Mouse (Mus musculus): ENCODE results near the gene Zdhhc19.
"Not testable (repeated sequence)": the region's sequence is repeated elsewhere in the genome, so short reads cannot be mapped to it uniquely, and the experiment has no call there.

The Zdhhc19 gene

DNA sequence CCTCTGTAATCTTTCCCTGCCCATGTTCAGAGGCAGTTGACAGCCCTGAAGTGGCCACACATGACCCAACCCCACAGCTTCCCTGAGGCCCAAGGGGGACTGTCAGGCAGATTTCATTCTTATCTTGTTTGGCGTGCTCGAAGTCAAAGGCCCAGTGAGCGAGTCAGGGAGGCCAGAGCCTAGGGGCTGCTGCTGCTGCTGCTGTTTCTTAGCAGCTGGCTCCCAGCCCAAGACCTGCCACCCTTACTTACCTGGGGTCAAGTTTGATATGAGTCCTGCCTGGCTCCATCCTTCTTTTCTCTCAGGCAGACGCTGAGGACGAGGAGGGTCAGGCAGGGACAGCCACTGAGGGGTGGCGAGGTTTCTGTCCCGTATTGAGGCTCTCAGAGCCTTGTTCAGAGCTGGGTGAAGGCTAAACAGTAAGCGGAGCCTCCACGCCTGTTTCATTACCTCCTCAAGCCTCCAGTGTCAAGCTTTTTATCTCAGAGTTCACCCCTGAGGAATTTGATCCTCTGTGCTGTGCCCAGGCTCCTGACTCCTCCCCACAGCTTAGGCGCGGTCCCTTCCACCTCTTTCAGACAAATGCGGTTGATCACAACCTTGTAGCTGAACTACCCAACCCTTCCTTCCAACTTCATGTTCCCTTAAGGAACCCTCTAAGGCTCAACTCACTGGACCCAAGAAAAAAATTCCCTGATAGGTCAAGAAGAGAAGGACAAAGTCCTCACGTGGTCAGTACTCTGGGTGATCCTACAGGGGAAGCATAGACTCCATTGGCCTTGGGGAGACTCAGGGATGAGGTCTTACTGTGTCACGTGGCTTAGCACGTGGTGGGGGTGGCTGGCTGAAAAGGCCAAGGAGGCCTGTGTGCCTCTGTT lies 8.6 kb upstream of the Zdhhc19 start, which contains the start of gene Slc51a:
TSS of gene Slc51a (minus strand) at position 646 of the 878 bp plus-strand sequence.
- no peak for DNase-seq

DNA sequence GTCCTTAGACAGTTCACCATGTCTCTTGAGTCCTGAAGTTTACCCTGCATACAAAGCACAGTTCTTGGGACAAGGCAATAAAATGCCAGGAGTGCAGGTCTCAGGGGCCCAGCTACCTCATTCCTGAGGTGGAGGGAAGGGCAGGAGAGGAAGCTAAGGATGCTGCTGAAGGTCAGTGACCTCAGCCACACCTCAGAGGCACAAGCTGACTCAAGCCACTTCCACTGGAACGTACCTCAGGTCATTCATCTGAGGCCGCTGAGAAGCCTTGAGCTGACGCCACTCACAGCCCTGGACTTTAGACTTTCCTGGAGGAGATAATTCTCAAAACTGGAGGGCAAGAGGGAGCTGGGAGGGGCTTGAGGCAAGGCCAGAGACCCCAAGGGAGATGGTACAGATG lies 7.1 kb upstream of the Zdhhc19 start:
- no peak for DNase-seq

DNA sequence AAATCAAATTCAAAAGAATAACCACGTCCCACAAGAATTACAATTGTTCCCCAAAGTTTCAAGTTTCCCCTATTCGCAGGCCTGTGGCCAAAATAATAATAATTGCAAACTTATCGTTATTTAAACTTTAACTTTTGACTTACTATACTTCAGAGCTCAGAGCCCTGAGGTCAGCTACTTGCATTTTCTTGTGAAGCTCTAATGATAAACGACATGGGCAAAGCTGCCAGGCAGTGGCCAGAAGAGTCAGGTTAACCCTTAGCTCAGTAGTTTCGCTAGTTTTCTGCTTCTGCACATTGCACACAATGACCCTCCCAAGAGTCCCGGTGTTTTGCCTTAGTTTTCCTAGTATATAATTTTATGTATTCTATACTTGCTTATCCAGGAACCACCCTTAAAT lies 1.7 kb upstream of the Zdhhc19 start:
- DNase-seq, result not testable (repeated sequence)

DNA sequence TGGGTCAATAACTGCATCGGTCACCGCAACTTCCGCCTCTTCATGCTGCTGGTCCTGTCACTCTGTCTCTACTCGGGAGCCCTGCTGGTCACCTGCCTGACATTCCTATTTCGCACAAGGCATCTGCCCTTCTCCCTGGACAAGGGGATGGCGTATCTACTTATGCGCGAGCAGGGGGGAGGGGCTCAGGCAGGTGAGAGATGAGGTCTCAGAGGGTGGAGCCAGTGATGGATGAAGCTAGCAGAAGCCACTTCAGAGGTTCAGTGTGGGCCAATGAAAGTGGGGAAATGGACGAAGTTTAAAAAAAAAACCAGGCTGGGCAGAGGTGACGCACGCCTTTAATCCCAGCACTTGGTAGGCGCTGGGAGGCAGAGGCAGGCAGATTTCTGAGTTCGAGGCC lies 2.9 kb downstream of the Zdhhc19 start:
- DNase-seq, result peak in 1 of 2 experiments; percentile 22

DNA sequence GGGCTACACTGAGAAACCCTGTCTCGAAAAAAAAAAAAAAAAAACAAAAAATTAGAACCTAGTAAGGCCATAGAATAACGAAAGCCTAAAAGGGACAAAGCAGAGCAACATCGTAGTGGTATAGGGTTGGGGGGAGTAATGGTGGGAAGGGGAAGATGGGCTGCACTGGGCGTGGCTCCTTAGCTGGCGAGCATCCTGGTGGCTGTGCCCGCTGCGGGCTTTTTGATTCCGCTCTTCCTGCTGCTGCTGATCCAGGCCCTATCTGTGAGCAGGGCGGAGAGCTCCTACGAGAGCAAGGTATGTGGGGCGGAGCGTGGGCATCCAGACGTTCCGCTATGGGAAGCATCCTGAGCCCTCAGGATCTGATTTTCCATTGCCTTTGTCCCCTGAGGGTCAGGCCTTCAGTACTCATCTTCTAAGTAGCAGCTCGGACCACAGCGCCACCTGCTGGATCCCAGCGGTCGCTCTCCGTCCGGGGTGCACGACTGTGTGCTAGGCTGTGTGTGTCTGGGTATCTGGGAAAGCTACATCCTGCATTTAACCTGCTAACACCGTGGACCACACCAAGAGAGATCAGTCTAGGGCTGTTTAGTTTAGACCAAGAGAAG lies 3.5 kb downstream of the Zdhhc19 start:
- DNase-seq, result peak; percentile 96

DNA sequence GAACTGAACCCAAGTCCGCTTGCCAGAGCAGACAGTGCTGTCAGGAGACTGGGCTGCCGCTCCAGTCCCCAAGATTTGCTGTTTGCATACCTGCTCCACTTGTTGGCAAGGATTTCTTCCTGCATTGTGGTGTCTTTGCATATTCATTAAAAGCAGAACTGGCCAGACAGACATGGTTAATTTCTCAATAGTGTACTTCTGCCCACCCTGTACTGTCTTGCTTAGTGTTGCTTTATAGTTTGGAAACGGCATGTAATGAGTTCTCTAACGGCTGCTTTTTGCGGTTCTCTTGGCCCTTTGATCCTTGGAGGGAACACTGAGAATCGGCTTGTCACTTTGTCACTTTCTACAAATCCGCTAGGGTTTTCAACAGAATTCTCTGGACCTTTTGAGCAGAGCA lies 5.4 kb downstream of the Zdhhc19 start:
- DNase-seq, result no peak

DNA sequence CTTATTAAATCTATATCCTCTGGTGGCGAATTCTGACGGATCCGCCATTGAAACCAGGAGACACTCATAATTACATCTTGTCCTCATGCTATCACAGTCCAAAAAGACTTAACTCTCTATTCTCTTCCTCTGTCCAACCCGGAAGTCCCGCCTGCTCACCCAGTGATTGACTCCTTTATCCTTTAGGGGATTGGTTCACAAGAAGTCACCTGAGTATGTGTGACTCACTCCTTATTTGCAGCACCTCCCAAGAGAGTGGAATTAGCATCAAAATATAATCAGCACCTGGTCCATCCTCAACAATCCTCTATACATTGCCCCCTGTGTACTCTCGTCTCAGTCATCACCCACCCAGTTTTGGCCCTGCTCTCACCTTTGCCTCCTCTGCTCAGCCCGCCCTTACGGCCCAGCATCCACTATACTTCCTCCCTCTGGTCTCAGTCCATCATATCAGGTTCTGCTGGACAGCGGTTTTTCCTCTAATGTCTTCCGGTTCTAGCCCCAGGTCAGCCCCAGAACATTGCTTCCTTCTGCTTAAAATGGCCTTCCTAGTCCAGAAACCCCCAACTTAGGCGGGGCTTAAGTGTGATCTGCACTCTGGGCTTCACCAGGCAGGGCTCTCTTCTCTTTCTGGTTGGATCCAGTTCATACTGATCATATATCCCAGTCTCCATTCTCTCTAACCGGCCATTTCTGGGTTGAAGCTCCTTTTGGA lies 6.7 kb downstream of the Zdhhc19 start:
- no peak for DNase-seq

DNA sequence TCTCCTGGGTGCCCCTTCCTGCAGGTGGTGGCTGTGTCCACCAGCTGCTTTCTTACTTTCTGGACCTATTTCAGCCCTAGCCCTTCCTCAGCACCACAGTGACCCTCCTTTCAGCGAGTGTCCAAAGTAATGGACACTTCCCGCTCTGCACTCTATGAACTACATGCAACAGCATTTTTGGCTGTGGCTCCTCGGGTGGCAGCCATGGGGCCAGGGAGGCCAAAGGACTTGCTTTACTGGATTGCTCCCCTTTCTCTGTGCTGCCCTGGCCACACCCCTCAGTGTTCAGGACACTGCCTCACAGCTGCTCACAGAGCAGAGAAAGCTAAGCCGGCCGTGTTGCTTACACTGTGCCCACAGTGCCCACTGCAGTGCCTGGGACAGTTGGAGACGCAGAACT lies 7.6 kb downstream of the Zdhhc19 start:
- no peak for DNase-seq

DNA sequence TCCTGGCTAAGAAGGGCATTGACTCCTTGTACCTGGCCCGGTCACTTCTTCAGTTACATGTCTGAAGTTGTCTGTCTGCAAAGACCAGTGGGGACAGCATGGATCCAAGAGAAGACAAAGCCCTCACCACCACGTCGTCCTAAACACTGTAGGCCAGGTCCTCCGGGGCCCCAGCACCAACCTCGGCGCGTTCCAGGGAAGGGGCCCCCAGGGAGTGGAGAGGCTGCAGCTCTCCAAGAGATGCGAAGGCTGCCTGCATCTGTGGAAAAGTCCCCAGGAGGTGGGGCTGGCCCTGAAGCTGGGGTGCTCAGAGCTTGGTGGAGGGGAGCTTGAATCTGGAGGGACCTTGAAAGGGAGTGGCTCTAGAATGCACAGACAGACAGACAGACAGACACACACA lies 10.2 kb downstream of the Zdhhc19 start:
- no peak for DNase-seq

DNA sequence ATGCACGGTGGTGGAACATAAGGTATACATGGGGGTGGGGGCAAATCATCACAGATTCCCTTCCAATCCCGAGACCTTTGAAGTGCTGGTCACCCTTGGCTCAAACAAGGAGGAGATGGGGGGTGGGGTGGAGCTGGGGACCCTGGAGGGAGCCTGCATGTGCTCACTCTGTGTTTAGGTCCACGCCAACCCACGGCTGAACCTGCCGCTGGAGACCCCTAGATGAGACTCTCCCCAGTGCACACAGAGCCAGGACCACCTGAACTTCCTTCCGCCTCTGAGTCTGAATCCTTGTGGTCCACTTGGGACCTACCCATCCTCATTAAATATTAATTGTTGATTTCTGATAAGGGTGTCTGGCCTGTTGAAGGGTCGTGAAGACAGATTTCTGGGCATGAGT lies 10.8 kb downstream of the Zdhhc19 start:
- no peak for DNase-seq

DNA sequence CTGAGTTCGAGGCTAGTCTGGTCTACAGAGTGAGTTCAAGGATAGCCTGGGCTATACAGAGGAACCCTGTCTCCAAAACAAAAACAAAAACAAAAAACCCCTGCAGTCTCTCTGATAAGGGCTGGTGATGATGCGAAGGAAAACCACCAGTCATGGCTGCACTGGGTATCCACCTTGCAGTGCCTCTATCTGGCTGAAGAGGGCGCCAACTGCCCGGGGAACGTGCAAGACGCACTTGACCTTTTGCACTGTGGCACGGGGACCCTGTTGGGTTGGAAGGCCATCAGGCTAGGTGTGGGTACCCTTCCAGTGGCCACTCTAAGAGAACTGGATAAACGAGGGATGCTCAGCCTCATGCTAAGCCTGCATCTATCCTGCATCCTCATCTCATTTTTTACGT lies 11.3 kb downstream of the Zdhhc19 start:
- peak; percentile 63 to 78 for DNase-seq

DNA sequence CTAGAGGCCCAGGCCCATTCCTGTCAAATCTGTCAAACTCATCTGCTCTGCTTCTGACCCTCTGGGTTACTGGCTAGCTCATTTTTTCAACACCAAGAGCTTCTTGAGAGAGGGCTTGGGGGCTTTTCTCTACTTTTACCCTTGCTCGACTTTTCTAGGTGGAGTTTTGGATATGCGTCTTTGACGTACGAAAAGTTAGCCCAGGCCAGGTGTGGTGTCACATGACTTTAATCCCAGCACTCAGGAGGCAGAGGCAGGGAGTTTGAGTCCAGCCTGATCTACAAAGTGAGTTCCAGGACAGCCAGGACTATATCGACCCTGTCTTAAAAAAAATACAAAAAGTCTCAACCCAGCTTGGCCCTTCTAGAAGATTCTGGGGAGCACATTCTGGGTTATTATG lies 12.0 kb downstream of the Zdhhc19 start:
- no peak for DNase-seq

DNA sequence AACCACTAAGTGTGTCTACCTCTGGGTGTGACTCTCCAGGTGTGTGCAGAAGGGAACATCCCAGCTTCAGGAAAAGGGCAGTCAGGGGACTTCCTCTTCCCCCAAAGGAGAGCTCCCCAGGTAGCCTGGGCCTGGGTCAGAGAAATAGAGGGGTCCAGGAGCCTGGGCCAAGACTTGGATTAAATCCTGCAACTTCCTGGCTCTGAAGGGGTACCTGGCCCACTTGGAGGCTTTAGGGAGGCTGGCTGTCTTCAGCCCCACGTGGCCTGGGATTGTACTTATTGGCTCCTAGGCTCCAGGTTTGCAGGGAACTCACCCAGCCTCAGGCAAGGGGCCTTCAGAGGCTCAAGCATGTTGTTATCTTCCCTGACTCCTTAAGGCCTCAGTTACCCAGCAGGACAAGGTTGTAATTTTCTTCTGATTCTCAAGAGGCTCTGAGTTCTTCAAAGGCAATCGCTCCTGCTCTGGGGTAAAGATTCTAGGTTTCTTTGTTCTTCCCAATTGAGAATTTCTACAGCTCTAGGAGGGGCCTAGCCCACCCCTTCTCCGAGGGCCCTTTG lies 12.5 kb downstream of the Zdhhc19 start:
- DNase-seq, result no peak

DNA sequence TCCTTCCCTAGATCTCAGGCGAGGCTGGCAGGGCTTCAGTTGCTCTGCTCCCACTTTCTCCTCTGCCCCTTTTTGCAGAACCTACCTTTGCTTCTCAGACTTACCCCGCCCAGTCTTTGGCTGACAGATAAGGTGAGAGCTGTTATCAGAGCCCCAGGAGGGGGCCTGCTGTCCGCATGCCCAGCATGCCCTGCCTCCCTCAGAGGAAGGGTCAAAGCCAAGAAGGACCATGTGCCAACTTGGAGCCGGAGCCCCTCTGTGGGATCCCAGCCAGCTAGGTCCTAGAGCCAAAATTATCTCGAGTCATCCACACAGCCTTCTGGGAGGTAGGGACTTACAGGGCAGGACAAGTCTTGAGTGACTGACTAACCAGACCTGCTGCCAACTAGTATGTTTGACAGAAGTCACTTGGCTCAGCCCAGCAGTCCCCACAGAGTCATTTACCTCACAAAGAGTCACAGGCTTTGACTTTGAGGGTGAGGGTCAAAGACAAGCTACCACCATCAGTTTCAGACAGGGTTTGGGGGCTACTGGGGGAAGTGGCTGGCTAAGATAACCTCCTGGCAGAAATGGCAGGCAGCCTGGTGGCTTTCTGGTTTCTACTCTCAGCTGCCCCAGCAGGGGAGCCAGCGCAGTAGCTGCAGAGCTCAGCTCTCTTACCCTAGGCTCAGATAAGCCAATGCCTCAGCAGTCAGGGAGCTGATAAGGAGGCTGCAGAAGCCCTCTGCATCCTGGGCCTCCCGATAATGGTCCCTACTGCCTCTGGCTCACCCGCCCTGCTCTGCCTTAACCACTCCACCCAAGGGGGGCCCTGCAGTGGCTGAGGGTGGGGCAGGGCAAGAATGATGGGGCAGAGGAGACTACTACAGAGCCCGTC lies 13.2 kb downstream of the Zdhhc19 start:
- DNase-seq, result peak in 1 of 2 experiments; percentile 46

DNA sequence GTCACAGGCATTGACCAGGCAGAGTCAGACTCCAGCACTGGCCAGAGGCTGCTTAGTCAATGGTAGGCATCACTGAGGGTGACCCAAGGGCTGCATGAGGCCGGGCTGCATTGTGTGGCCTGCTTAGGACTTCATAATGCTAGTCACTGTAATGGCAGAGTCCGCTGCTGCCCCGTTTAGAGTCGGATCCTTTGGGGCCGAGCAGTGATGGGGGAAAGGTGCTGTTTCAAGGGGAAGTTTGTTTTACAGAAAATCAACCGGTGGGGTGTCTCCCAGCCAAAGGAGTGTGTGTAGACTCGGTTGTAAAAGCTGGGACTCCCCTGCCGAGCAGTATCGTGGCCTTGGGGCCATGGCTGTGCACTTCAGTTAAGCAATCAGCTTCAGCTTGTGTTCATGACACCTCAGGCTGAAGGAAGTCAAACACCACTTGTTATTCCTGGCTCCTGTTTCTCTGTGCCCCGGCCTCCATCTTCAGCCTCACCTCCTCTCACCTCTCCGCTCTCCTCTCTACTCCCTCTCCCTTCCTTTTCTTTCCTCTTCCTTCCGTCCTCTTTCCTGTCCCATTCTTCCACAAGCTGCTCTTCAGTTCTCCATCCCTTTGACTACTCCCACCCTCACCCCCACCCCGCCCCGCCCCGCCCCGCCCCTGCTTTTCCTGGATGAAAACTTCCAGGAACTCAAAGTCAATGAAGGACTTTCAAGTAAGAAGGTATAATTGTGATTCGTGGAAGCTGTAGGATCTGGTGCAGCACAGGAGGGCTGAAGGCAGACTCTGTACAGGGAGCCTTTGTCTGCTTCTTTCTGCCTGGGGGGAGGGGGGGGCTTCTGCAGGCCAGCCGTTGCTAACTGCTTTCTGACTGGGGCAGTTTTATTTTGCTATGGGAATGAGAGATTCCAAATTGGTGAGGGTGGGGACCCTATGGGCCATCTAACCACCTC lies 14.6 kb downstream of the Zdhhc19 start:
- no peak for DNase-seq

DNA sequence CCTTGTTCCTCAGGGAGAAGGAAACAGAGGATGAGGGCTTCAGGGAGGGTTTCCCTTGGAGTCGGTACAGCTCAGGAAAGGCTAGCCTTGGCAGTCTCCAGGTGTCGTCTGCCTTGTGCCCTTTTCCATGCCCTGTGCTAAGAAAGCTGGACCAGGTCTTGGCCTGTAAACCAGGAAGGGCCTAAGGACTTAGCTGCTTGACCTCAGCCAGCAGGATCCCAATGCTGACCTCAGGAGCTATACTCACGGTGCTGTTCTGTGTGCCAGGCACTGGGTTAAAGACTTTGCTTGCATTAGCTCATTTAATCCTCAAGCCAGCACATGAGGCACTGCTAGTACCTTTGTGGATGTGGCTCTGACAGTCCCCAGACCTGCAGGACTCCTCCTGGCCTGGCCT lies 15.3 kb downstream of the Zdhhc19 start:
- no peak for DNase-seq

DNA sequence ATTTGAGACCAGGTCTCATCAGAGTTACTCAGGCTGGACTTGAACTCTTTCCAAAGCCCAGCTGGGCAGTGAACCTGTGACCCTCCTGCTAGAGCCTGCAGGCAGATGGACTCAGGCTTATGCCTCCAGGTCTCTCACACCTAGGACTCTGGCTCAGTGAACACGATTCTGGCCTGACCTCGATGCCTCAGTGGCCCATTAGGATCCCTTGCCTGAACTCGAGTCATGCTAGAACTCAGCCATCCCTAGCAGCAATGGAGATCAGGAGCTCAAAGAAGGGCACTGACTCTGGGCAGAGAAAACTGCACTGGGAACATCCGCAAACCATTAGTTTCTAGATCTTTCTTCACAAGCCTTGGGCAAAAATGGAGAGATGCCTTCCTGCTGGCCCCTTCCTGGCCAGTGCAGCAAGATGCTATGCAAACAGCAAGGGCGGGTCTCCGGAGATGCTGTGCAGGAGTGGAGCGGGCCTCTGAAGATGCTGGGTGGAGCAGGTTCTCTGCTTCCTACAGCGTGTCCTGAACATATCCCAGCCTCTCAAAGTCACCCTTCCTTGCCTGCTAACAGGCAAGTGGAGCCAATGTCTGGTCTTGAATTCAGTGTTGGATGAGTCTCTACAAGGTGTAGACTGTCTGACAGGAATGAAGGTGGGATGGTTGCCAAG lies 15.9 kb downstream of the Zdhhc19 start:
- DNase-seq, result no peak

DNA sequence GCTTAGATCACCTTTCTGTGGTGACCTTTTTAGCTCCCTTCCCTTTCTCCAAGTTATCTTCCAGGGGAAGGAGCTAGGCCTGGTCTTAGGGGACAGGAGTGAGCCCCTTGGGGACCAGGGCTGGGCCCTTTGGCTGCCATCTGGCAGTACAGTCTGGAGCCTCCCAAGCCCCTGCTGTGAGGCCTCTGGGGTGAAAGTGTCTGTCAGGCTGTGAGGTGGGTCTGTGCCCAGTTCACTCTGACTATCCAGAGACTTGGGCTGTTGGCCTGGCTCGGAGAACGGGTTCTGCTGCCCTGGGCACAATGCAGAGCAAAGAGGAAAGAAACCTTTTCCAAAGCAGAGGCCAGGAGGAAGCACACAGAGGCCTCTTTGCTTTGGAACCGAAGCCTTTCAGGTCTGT lies 16.9 kb downstream of the Zdhhc19 start:
- peak; percentile 36 to 43 for DNase-seq

DNA sequence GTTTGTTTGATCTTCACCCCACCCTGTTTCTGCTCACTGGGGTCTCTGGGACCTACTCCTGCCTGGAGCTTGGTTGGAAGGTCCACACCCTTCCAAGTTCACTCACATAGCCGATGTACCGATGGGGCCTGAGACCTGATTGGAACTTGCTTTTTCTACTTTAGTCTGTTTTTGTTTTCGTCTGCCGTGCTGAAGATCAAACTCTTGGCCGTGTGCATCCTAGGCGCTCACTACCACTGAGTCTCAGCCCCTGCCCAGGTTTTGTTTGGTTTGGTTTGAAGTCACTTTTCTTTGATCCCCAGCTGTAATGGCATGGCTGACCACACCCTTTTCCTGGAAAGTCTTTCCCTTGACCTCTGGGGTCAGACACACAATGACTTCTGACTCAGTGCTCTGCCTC lies 17.3 kb downstream of the Zdhhc19 start:
- no peak for DNase-seq

DNA sequence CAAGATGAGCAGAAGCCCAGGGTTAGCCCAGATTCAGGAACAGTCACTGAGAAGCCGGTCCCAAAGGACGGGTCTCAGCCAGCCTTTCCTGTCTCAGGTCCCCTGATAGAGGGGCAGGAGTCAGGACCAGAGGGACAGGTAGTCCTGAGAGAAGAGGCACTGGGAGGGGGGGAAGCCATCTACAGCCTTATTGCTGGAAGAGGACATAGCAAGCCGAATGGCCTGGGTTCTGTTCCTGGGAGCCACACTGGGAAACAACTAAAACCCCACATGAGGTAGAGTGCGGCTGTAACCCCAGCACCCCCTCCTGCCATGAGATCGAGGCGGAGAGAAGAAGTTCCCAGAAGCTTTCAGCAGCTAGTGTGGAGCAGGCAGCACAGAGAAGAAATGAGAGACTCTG lies 17.9 kb downstream of the Zdhhc19 start:
- DNase-seq, result no peak

Data from cerebellum, postnatal 25 days (tissue).